Mouse (Mus musculus): ENCODE measurements around the gene Padi4.

- no peak for TF ChIP-seq CTCF (IDR thresholded peaks at IDR 0.05; ENCODE audit: control insufficient read depth, insufficient read depth, insufficient replicate concordance, low read depth, low read length)
- no peak for TF ChIP-seq POLR2A (IDR thresholded peaks at IDR 0.05; ENCODE audit: control insufficient read depth, low read depth, low read length)
These were observed 59.5 kb downstream of the Padi4 start for GRCm38 (mm10) chr4:140714586-140714985.

All from testis, adult 2 months (tissue).